Mouse (Mus musculus): ENCODE results near the gene Asb13. TPM values are rescaled to one million over a fixed set of nuclear protein-coding genes. Genes with fewer than 3 reads are reported as not detected.
A peak's percentile ranks its signal among the peaks of the same experiment; 100 is the strongest.

Asb13 gene
- polyA plus RNA-seq (2015; fragmentation: Nextera tagmentation; extraction: Ambion mirVana) = 15.3 and 18.8 TPM in 2 replicates

DNA sequence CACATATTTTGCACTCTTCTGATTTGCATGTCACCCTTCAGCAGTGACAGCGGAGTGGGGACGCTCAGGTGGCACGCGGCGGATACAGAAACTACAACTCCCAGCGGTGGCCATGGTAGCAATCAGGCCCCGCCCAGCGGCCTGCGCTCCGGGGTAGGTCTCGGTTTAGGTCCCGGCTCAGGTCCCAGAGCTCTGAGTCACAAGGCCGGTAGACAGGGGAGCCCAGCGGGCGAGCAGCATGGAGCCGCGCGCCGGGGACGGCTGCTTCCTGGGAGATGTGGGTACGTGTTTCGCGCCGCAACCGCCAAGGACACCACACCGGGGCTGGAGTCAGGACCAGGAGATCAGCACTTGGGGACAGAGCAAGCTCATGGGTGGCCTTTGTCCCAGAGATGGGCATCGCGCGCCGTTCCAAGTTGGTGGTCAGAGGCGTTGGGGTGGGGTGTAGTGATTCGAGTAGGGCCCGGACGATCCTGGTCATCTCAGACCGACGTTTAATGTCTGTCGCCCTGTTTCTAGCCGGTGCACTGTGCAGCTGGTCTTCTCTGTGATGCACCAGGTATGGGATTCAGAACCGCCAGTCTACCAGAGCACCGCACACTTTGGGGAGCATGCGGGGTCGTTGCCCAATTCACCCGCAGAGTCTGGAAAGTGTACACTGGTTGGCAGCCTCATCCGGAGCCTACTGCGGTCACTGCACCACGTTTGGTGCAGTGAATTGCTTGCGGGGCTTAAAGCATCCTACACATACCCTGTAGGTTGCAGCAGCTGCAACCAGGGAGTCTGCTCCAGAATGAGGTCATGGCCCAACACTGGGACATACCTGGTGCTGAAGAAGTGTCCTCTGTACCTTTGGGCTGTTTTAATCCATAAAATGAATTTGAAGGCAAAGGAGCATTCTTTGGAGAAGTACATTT lies at the start of gene Asb13:
Gene Asb13 (plus strand): TSS at position 138 of the 917 bp plus-strand sequence.
- Histone ChIP-seq H3K4me3 (ENCODE audit: low read length) (peak within 1 kb of the TSS; percentile 89), H3K4me2 (ENCODE audit: low read length) (peak within 1 kb of the TSS; percentile 84), H3K9me3 (ENCODE audit: control insufficient read depth, low read length) (no peaks in the 10 kb centered on the region), H3K27ac (ENCODE audit: low read depth, low read length) (peak within 1 kb of the TSS; percentile 66), H3K9ac (ENCODE audit: low read depth, low read length) (peak within 1 kb of the TSS; percentile 90), H3K36me3 (ENCODE audit: control insufficient read depth, insufficient read depth, low read length) (no peaks in the 10 kb centered on the region), H3K27me3 (replicated peaks; ENCODE audit: control insufficient read depth, insufficient read depth, low read length) (no peaks in the 10 kb centered on the region; the same call in 1 of the 2 replicates), H3K4me1 (ENCODE audit: control insufficient read depth, insufficient read depth, low read depth, low read length) (peaks cover 3% of the 10 kb centered on the region)
- ATAC-seq = peak; percentile 94
- under 1% methylated on average over 31 of the region's 47 CpGs for WGBS

DNA sequence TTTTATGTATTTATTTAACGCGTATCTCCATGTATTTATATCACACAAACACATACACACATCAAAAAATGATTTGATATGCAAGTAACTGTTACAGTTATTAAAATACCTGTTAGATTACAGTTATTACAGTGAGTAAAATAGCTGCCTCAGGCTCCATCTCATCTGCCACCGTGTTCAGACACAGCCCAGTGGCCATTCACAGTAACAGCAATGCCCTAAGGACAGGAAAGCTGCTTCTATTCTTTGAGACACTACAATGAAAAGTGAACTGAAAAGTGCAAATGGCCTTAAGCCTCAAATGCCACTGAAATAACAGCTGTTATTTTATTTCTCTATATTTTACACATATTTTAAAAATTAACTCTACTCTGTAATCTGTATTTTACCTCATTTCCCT lies 43.0 kb upstream of the Asb13 start:
- no peak for ATAC-seq
- 77% methylated on average over 3 of the region's 3 CpGs for WGBS
- H3K4me1 ChIP-seq (ENCODE audit: control insufficient read depth, insufficient read depth, low read depth, low read length) = no peaks in the 10 kb centered on the region

DNA sequence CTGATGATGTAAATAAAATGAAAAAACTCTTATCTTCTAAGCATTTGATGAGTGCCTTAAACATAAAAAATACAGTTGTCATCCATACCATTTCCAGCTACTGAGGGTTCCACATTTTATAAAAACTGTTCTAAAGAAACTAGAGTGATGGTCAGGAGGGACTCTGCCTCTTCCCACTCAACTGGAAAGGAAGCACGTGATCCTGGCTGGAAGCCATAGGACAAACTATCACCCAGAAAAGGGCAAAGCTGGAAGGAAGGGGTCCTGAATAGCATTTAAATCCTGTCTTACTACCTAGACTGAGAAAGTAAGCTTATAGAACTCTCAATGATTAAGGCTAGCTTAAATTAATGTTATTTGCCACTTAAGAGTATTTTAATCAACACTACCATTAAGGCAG lies 39.5 kb upstream of the Asb13 start:
- WGBS = 92% methylated on average over 1 of the region's 1 CpGs
- H3K27ac ChIP-seq (ENCODE audit: low read depth, low read length) = no peak overlapping the region
- H3K9me3 ChIP-seq (ENCODE audit: control insufficient read depth, low read length) = no peaks in the 10 kb centered on the region
- no peak overlapping the region for H3K4me3 ChIP-seq (ENCODE audit: low read length)
- H3K36me3 ChIP-seq (ENCODE audit: control insufficient read depth, insufficient read depth, low read length) = peaks cover 18% of the 10 kb centered on the region
- no peak overlapping the region for H3K9ac ChIP-seq (ENCODE audit: low read depth, low read length)
- no peak overlapping the region for H3K4me2 ChIP-seq (ENCODE audit: low read length)
- no peak for ATAC-seq
- H3K4me1 ChIP-seq (ENCODE audit: control insufficient read depth, insufficient read depth, low read depth, low read length) = no peaks in the 10 kb centered on the region
- no peaks in the 10 kb centered on the region for H3K27me3 ChIP-seq (replicated peaks; ENCODE audit: control insufficient read depth, insufficient read depth, low read length)

More for the DNA sequence above, 43.0 kb upstream of the Asb13 start:
- no peak overlapping the region for H3K4me3 ChIP-seq (ENCODE audit: low read length)
- H3K27me3 ChIP-seq (replicated peaks; ENCODE audit: control insufficient read depth, insufficient read depth, low read length) = no peaks in the 10 kb centered on the region
- no peak overlapping the region for H3K4me2 ChIP-seq (ENCODE audit: low read length)
- peaks cover 21% of the 10 kb centered on the region for H3K36me3 ChIP-seq (ENCODE audit: control insufficient read depth, insufficient read depth, low read length)
- H3K9ac ChIP-seq (ENCODE audit: low read depth, low read length) = no peak overlapping the region
- no peaks in the 10 kb centered on the region for H3K9me3 ChIP-seq (ENCODE audit: control insufficient read depth, low read length)
- no peak overlapping the region for H3K27ac ChIP-seq (ENCODE audit: low read depth, low read length)

DNA sequence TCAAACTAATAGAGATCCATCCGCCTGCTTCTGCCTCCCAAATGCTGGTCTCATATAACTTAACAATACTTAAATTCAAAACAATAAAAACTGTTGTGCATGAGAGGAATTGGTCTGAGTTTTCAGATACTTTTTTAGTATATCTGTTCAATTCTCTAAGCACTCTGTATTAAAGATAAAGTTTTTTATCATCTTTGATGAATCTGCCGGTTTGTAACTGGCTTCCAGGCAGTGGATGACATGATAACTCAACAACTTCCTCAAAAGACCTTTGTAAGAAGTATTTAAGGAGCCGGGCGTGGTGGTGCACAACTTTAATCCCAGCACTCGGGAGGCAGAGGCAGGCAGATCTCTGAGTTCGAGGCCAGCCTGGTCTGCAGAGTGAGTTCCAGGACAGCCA lies 37.6 kb upstream of the Asb13 start:
- Histone ChIP-seq H3K4me2 (ENCODE audit: low read length) (no peak overlapping the region), H3K27me3 (replicated peaks; ENCODE audit: control insufficient read depth, insufficient read depth, low read length) (no peaks in the 10 kb centered on the region), H3K36me3 (ENCODE audit: control insufficient read depth, insufficient read depth, low read length) (peaks cover 12% of the 10 kb centered on the region), H3K27ac (ENCODE audit: low read depth, low read length) (no peak overlapping the region), H3K4me3 (ENCODE audit: low read length) (no peak overlapping the region), H3K9me3 (ENCODE audit: control insufficient read depth, low read length) (no peaks in the 10 kb centered on the region), H3K4me1 (ENCODE audit: control insufficient read depth, insufficient read depth, low read depth, low read length) (no peaks in the 10 kb centered on the region), H3K9ac (ENCODE audit: low read depth, low read length) (no peak overlapping the region)
- no peak for ATAC-seq
- WGBS = 97% methylated on average over 6 of the region's 6 CpGs

DNA sequence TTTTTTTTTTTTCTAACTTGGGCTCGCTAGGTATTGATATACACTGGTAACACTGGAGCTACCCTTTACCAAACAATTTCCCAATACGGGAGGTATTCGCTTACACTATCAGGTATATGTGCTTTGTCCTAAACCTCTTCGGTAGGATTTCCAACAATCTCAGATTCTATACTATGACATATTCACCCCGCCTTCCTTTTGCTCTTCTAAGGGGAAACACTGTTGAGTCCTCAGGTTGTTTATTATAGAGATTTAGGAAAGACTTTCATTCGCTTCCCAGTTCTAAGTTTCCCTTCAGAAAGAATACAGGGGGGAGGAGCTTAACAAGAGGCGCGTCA lies 24.1 kb upstream of the Asb13 start:
- WGBS = 26% methylated on average over 8 of the region's 8 CpGs
- no peaks in the 10 kb centered on the region for H3K9me3 ChIP-seq (ENCODE audit: control insufficient read depth, low read length)
- H3K27me3 ChIP-seq (replicated peaks; ENCODE audit: control insufficient read depth, insufficient read depth, low read length) = no peaks in the 10 kb centered on the region; the same call in 1 of the 2 replicates
- H3K27ac ChIP-seq (ENCODE audit: low read depth, low read length) = peak overlapping the region; percentile 0; the same call in 1 of the 2 replicates
- H3K36me3 ChIP-seq (ENCODE audit: control insufficient read depth, insufficient read depth, low read length) = no peaks in the 10 kb centered on the region
- H3K4me1 ChIP-seq (ENCODE audit: control insufficient read depth, insufficient read depth, low read depth, low read length) = peaks cover 3% of the 10 kb centered on the region
- peak overlapping the region; percentile 62 for H3K4me2 ChIP-seq (ENCODE audit: low read length)
- H3K4me3 ChIP-seq (ENCODE audit: low read length) = peak overlapping the region; percentile 64
- H3K9ac ChIP-seq (ENCODE audit: low read depth, low read length) = peak overlapping the region; percentile 75
- ATAC-seq = no peak

DNA sequence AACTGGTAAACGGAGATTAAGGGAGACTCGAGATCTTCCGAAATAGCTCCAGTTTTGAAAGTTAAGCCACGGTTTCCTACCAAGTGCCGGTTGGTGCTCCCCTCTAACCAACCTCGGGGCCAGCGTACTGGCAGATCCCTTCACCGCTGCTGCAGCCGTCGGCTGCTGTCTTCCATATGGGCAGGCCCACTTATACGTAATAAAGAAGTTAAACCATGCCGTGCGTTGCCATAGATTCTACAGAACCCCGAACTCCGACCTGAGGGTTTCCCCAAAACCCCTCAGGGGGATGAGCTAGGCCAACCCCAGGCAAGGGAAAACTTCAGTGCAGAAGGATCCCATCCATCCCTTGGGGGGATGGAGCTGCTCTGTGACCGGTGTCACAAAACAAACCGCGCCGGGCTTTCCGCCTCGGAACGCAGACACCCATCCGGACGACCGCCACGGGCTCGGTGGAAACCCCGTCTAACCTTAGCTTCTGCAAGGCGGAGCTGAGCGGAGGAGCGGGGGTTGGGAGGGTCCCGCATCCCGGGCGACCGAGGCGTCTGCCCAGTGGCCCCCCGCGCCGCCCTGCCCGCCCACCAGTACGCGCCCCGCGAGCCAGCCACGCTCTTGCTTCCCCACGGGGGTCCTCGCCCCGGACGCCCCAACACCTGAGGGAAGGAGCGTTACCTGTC lies 23.6 kb upstream of the Asb13 start:
- H3K9ac ChIP-seq (ENCODE audit: low read depth, low read length) = peak overlapping the region; percentile 75
- no peaks in the 10 kb centered on the region; the same call in 1 of the 2 replicates for H3K27me3 ChIP-seq (replicated peaks; ENCODE audit: control insufficient read depth, insufficient read depth, low read length)
- peaks cover 3% of the 10 kb centered on the region for H3K4me1 ChIP-seq (ENCODE audit: control insufficient read depth, insufficient read depth, low read depth, low read length)
- no peak for ATAC-seq
- H3K9me3 ChIP-seq (ENCODE audit: control insufficient read depth, low read length) = no peaks in the 10 kb centered on the region
- H3K4me3 ChIP-seq (ENCODE audit: low read length) = peak overlapping the region; percentile 64
- peak overlapping the region; percentile 62 for H3K4me2 ChIP-seq (ENCODE audit: low read length)
- WGBS = under 1% methylated on average over 44 of the region's 50 CpGs
- no peaks in the 10 kb centered on the region for H3K36me3 ChIP-seq (ENCODE audit: control insufficient read depth, insufficient read depth, low read length)
- H3K27ac ChIP-seq (ENCODE audit: low read depth, low read length) = peak overlapping the region; percentile 89

DNA sequence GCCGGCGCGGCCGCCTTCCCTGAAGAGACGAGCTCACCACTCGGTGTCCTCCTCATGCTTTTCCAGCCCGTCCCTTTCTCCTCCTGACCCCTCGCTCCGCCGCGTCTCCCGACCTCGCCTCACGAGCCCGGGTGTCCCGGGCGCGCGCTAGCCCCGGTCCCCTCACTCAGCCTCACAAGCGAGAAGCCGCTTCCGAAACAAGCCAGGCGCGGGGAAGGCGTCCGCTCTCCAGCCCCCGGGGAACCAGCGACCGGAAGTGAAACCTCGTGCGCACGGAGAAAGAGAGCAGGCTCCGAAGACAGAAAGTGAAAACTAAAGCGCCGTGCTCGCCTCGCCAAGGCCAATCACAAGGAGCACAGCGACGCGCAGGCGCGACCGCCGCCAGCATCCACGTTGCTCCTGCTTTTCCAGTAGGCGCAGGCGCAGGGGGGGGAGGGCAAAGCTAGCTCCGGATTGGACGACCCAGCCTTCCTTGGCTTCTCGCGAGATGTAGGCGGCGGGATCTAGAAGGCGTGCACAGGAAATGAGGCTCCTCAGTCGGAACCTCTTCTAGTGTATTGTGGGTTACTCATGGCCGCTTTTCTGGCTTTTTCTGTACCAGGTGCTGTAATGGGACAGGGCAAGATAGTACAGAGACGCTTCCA lies 22.9 kb upstream of the Asb13 start, which contains the start of gene Fam208b:
Gene Fam208b (minus strand): TSS at position 314 of the 644 bp plus-strand sequence.
- ATAC-seq = peak; percentile 99
- Histone ChIP-seq H3K4me3 (ENCODE audit: low read length) (peak within 1 kb of the TSS; percentile 64), H3K4me2 (ENCODE audit: low read length) (peak within 1 kb of the TSS; percentile 69), H3K9ac (ENCODE audit: low read depth, low read length) (peak within 1 kb of the TSS; percentile 75), H3K27ac (ENCODE audit: low read depth, low read length) (peak within 1 kb of the TSS; percentile 89), H3K27me3 (replicated peaks; ENCODE audit: control insufficient read depth, insufficient read depth, low read length) (no peaks in the 10 kb centered on the region; the same call in 1 of the 2 replicates), H3K36me3 (ENCODE audit: control insufficient read depth, insufficient read depth, low read length) (no peaks in the 10 kb centered on the region), H3K4me1 (ENCODE audit: control insufficient read depth, insufficient read depth, low read depth, low read length) (peaks cover 3% of the 10 kb centered on the region), H3K9me3 (ENCODE audit: control insufficient read depth, low read length) (no peaks in the 10 kb centered on the region)
- WGBS = under 1% methylated on average over 53 of the region's 58 CpGs

DNA sequence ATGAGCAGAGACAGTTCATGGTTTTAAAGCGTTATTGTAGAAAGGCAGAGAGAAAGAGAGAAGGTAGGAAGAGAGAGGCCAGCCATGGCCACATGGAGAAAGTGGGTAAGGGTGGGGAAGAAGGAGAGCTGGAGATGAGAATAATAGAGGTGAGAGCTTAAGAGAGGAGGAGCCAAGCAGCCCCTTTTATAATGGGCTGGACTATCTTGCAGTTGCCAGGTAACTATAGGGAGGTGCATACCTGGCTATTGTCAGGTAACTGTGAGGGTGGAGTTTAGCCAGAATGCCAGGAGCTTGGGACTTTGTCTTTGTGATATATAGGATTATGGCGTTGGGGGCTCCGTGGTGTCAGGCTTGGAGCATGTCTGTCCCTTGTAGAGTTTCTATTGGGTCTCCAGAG lies 6.7 kb upstream of the Asb13 start:
- Histone ChIP-seq H3K36me3 (ENCODE audit: control insufficient read depth, insufficient read depth, low read length) (no peaks in the 10 kb centered on the region), H3K27ac (ENCODE audit: low read depth, low read length) (no peak overlapping the region), H3K27me3 (replicated peaks; ENCODE audit: control insufficient read depth, insufficient read depth, low read length) (no peaks in the 10 kb centered on the region), H3K9ac (ENCODE audit: low read depth, low read length) (no peak overlapping the region), H3K9me3 (ENCODE audit: control insufficient read depth, low read length) (no peaks in the 10 kb centered on the region; the same call in 1 of the 2 replicates), H3K4me3 (ENCODE audit: low read length) (no peak overlapping the region), H3K4me1 (ENCODE audit: control insufficient read depth, insufficient read depth, low read depth, low read length) (no peaks in the 10 kb centered on the region), H3K4me2 (ENCODE audit: low read length) (no peak overlapping the region)
- 56% methylated on average over 3 of the region's 3 CpGs for WGBS
- ATAC-seq = no peak
